Mouse (Mus musculus): ENCODE data around the gene Ogdhl.

Gene Ogdhl

GRCm38 (mm10) chr14:32380099-32380480 is 58.3 kb downstream of the Ogdhl start:
- peak in 1 of 2 experiments; percentile 2 for DNase-seq

- DNase-seq, result no peak
Measured at GRCm38 (mm10) chr14:32381066-32381465, 59.2 kb downstream of the Ogdhl start.

DNA sequence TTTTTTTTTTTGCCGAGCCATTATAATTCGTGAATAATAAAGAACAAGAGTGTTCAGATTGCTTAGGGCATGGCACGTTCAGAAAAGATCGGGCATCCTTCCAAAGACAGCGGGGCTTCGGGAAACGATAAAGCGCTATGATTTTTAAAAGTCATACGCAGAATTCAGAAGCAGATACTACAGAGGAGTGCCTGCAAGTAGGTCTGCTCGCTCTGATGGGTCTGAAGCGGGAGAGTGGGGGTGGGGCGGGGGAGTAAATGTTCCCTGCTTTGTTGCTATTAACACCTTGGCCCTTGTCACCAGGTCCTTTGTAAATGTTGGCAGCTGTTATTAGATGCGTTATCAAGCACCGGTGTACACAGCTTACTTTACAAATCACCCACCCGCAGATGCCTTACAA is 59.8 kb downstream of the Ogdhl start:
- no peak for DNase-seq

- peak; percentile 73 to 83 for DNase-seq
Measured at GRCm38 (mm10) chr14:32388196-32388595, 66.4 kb downstream of the Ogdhl start, which contains the start of gene 1700024G13Rik. TSS of gene 1700024G13Rik (minus strand) at chr14:32388391.
